Mouse (Mus musculus): ENCODE data around the gene Marcksl1.
A peak's percentile ranks its signal among the peaks of the same experiment; 100 is the strongest.

Gene Marcksl1

DNA sequence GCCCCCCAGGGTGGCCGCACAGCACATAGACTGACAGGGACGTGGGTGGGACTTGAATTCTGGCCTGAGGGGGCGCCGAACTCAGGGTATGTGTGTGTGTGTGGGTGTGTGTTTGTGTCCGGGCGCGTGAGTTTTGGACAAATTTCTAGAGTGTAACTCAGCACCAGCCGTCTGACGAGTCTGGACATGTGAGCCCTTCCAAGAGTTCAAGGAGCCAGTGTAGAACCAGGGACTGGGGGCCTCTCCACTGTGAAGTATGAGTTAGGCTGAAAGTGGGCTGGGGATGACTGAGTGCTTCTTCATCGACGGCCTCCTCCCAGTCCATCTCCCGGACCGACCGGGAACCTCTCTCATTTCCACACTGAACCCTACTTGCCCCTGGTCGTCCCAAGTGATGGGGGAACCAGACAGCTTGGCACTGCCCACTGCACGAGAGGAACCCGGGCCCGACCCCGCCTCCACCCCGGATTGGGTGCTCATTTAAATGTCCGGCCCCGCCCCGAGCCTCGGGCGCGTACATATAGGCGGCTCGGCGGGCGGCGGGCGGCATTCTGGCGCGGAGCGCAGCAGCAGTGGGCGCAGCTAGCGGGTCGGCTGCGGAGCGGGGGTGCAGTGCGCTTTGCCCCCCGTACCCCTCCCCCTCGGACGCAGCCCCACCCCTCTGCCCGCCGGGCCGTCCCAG, at the start of gene Marcksl1:
Marcksl1 (plus strand) TSS at position 496 of the 682 bp plus-strand sequence.
- peak; percentile 93 for DNase-seq (ENCODE audit: low spot score)

GRCm38 (mm10) chr4:129464286-129464815, 49.0 kb upstream of the Marcksl1 start:
- no peak for DNase-seq (ENCODE audit: low spot score)

GRCm38 (mm10) chr4:129476047-129476446, 37.3 kb upstream of the Marcksl1 start:
- DNase-seq (ENCODE audit: low spot score), result no peak

DNA sequence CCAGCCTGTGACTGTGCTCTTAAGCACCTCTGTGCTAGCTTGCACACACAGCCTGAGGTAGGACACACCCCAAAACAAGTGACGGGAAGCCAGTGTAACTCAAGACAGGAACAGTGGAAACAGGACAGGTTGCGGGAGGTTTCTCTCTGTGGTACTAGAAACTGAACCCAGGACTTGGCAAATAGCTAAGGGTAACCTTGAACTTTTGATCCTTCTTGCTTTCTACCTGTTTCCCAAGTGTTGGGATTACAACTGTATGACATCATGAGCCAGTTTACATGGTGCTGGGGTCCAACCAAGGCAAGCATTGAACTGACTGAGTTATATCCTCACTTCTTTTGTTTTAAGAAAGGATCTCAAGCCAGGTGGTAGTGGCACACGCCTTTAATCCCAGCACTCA, 33.5 kb upstream of the Marcksl1 start:
- no peak for DNase-seq (ENCODE audit: low spot score)

DNA sequence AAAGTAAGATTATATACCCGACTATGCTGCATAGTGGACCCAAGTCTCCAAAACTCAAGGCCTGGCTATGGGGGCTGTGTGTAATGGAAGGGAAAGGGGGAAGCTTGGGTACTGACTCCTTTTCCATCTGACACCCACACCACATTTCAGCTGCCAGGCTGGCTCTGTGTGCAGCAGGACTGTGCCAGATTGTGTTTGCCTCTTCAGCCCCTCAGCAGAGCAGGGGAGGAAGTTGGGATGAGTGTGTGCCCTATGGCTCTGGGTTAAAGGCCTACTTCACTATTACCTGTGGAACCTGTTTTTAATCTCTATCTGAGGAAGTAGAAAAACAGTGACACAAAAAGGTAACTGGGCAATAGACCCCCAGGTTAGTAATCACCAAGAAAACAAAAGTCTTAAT, 32.3 kb upstream of the Marcksl1 start:
- no peak for DNase-seq (ENCODE audit: low spot score)

DNA sequence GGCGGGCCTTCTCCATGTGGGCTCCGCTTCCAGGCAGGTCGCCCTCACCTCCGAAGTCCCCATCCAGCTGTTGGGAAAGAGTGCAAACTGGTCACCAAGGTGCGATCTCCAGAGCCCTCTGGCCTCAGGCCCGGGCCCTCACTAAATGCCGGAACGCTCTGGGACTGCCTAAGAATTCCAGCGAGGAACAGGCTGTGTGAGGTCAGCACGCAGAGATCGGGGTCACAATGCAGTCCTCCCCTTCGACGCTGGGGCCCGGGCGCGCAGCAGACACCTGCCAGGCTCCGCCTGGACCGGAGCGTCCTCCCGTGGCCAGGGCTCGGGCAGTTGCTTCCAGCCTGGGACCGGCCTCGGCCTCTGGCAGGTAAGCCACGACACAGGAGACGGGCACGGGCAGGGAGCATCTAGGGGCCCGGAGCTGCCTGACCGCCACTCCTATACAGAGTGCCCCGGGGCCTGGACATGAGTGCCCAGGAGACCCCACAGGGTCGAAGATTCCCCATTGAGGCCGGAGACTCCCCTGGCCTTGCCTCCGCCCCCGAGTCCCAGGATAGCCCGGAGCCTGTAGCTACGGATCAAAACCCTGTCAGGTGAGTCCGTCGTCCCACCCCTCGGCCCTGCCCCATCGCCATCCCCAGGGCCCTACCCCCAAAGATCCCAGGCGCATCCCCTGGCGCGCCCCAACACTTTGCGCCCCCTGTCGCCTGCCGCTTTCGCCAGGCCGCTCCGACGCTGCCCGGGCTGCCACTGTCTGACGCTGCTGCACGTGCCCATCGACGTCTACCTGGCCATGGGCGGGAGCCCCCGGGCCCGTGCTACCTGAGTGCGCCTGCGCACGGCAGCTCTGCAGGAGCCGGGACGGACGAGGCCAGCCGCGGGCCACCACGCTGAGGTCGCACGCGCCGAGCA, 22.2 kb upstream of the Marcksl1 start, which contains the start of the genes Tssk3 and Fam229a:
Tssk3 (minus strand) TSS at position 51 of the 909 bp plus-strand sequence.
Fam229a (plus strand) TSS at position 219 of the 909 bp plus-strand sequence.
- DNase-seq (ENCODE audit: low spot score), result peak; percentile 50

GRCm38 (mm10) chr4:129494681-129495080, 18.7 kb upstream of the Marcksl1 start:
- no peak for DNase-seq (ENCODE audit: low spot score)

DNA sequence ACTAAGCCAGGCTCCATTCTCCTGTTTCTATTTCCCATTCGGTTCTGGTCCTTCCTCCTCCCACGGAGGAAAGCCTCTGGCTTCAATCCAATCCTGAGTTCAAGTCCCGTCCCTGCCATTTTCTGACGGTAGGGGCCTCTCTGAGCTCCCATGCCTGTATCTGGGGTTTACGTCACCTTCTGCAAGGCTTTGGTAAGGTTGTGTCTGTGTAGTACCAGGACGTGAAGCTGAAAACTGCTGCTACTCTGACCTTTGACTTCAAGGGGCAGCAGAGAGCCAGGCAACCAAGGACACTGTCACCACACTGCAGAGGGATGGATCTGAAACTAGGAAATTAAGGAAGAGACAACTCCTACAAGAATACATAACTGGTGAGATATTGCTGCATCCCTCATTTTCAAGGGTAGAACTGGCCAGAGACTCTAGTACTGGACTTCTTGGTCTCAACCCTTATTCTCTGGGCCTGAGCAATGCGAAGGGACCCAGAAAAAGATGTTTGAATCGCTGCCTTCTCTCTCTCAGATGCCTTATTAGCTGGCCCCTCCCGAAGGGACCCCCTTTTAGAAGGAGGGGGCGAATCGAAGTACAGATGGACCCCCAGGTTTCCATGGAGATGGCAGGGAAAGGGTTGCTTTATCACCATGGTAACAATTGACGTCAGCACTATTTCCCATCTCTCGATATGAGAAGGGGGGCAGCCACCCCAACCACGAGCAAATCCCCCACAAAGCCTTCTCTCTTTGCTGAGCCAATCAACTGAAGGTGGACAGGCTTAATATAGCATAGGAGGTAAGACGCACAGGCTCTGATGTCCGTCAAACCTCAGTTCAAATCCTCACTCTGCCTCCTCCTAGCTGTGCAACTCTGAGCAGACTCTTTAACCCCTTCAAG, 17.5 kb upstream of the Marcksl1 start:
- peak; percentile 58 for DNase-seq (ENCODE audit: low spot score)

DNA sequence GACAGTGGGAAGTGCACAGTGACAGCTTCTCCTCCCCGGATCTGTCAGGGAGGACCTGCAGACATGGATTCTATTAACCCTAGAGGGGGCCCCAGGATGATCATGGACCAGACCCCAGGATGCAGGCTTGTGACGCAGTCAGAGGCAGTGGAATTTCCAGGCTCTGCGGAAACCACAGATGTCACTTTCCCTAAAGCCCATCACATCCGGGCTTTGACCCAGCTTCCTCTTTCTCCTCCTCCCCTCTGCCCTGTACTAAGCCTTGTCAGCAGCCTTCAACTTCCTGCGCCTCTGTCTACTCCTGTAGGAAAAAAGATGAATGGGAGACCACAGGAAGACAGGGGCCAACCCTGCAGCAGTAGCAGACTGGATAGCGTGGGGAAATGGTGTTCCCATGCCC, 16.8 kb upstream of the Marcksl1 start:
- peak; percentile 40 for DNase-seq (ENCODE audit: low spot score)

DNA sequence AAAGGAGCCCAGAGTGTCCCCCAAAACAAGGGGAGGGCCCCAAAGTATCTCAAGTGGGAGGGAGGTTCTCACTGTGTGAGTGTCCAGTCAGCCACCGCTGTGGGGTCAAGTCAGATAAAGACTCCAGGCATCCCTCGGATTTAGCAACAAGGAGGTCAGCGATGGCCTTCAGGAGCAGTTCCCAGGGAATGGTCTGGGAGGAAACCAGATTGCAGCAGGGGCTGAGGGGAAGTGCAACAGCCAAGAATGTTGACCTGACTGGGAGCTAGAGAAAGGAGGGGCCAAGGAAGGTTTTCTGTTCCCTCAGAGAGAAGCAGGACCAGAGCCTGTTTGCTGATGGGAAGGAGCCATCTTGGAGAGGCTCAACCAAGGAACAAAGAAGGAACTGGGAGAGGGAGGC, 14.4 kb upstream of the Marcksl1 start:
- no peak for DNase-seq (ENCODE audit: low spot score)

- DNase-seq (ENCODE audit: low spot score), result no peak
Measured at GRCm38 (mm10) chr4:129500017-129500416, 13.4 kb upstream of the Marcksl1 start.

- DNase-seq (ENCODE audit: low spot score), result peak; percentile 94
Measured at GRCm38 (mm10) chr4:129500607-129501566, 12.5 kb upstream of the Marcksl1 start.

DNA sequence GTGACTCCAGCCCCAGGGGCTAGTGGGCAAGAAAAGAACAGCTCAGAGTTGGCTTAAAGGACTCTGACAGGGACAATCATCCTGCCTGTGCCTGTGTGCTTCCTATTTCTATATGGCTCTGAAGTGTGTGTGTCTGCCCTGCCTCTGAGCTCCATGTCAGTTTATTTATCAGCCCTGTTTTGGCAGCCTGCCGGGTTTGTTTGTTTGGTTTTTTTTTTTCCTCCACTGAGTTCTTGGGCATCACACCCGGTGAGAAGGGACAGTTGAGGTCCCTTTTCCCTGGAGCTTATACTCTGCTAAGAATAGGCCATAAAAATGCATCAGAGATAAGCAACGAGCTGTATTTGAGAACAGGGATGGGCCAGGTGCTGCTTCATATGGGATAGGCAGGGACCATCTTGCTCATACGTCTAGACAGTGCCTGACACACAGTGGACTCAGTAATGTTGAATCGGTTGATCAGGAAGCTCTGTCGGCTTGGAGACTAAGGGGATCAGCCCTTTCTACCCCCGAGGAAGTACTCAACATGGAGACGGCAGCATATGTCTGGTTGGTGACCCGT, 11.0 kb upstream of the Marcksl1 start:
- no peak for DNase-seq (ENCODE audit: low spot score)

- no peak for DNase-seq (ENCODE audit: low spot score)
Measured at GRCm38 (mm10) chr4:129502901-129503444, 10.4 kb upstream of the Marcksl1 start.

DNA sequence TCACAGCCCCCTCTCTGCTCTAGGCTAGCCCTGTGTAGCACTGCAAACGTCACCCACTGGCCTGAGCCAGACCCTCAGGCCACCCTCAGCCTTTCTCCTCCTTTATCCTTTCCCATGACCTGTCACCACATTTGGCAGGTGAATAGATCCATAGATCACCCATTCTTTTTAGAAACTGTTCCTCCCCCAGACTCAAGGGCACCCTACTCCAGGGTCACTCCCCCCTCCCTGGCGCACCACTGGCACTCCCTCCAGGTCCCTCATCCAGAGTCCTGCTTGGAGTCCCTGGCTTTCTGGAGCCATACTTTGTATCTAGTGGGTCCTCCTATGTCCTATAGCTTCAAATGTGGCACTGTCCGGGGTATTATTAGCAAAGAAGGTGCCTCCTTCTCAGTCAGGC, 7.9 kb upstream of the Marcksl1 start:
- no peak for DNase-seq (ENCODE audit: low spot score)

- DNase-seq (ENCODE audit: low spot score), result no peak
Measured at GRCm38 (mm10) chr4:129507434-129508236, 5.7 kb upstream of the Marcksl1 start.

DNA sequence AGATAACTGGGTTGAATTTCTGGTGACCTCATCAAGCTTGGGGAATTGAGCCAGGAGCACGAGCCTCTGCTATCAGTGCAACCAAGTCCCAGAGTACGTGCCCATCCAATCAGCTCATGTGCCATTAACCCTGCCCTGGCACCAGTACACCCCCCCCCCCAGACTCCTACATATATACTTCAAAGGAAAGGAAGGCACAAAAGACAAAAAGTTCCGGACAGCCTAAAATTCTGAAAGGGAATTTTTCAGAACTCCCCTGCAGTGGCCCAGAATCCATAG, 5.2 kb upstream of the Marcksl1 start:
- DNase-seq (ENCODE audit: low spot score), result no peak

GRCm38 (mm10) chr4:129508834-129509600, 4.4 kb upstream of the Marcksl1 start:
- DNase-seq (ENCODE audit: low spot score), result no peak

DNA sequence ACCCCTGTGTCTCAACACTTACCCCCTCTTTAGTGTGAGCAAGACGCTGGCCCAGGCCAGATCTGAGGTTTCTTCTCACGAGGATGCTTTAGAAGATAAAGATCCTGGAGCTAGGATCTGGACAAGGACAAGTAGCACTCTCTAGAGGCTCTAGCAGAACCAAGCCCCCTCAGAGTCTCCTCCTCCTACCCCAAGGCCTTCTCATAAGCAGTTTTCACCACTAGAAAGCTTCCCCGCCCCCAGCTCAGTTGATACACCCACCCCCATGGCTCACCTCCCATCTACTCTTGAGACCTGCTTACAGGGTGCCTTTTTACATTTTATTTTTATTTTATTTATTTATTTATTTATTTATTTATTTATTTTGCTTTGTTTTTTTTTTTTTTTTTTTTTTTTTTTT, 3.7 kb upstream of the Marcksl1 start:
- DNase-seq (ENCODE audit: low spot score), result no peak

Measured in embryo, embryonic 10.5 days (tissue).